Mouse (Mus musculus): ENCODE measurements around the gene Vwa7. TPM values are rescaled to one million over a fixed set of nuclear protein-coding genes. Genes with fewer than 3 reads are reported as not detected.
A peak's percentile ranks its signal among the peaks of the same experiment; 100 is the strongest.
"Not testable (repeated sequence)": the region's sequence is repeated elsewhere in the genome, so short reads cannot be mapped to it uniquely, and the experiment has no call there.

Gene Vwa7
- polyA plus RNA-seq, 1 experiment from 2014 or later = 0.30 TPM

DNA sequence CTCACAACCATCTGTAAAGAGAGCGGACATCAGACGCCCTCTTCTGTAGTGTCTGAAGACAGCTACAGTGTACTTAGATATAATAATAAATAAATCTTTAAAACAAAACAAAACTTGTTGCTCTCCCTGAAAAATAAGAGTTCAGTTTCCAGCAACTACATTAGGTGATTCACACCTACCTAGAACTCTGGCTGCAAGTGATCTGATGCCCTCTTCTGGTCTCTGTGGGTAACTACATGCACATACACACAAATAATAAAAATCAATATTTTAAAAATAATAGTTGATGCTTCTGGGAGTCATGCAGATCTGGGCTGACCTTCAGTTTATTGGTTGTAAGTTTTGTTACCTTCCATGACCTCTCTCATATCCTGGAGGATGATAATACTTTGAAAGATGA lies 32.2 kb upstream of the Vwa7 start:
- 77% methylated on average over 2 of the region's 2 CpGs for WGBS
- Histone ChIP-seq H3K27me3 (replicated peaks; ENCODE audit: insufficient read depth, low read length) (no peaks in the 10 kb centered on the region), H3K4me1 (ENCODE audit: insufficient read depth, low read depth, low read length) (peaks cover 7% of the 10 kb centered on the region), H3K9me3 (ENCODE audit: low read length) (no peaks in the 10 kb centered on the region), H3K27ac (ENCODE audit: low read length) (no peak overlapping the region), H3K9ac (replicated peaks; ENCODE audit: low read depth) (no peak overlapping the region), H3K36me3 (ENCODE audit: insufficient read depth, low read length) (peaks cover 9% of the 10 kb centered on the region; the same call in 1 of the 2 replicates), H3K4me3 (ENCODE audit: low read depth, low read length) (no peak overlapping the region), H3K4me2 (replicated peaks; ENCODE audit: low read depth, low read length) (no peak overlapping the region)
- no peak for ATAC-seq
- peak; percentile 74 for DNase-seq (ENCODE audit: low spot score)
- TF ChIP-seq EP300 (IDR thresholded peaks at IDR 0.05) = no peak
- peak; percentile 78 for TF ChIP-seq CTCF (IDR thresholded peaks at IDR 0.05)

DNA sequence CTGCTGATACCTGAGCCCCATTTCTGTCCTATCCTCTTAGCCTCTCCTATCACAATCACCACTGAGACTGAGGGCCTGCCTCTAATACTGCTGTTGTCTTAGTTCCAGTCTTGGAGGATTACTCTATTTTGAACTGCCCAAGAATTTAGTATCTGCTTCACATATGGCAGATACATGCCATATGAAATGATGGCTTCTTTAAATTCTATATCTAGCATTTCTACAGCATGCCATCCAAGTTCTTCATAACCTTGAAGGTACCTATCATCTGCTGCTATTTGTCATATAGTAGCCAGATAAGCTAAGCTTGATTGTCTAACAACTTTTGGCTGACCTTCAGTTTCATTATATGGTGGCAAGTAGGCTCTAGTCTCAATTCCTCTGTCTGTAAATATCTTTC lies 21.6 kb upstream of the Vwa7 start:
- H3K9me3 ChIP-seq (ENCODE audit: low read length) = no peaks in the 10 kb centered on the region
- no peaks in the 10 kb centered on the region for H3K36me3 ChIP-seq (ENCODE audit: insufficient read depth, low read length)
- no peak overlapping the region for H3K9ac ChIP-seq (replicated peaks; ENCODE audit: low read depth)
- DNase-seq (ENCODE audit: low spot score) = no peak
- no peak overlapping the region for H3K4me3 ChIP-seq (ENCODE audit: low read depth, low read length)
- TF ChIP-seq EP300 (IDR thresholded peaks at IDR 0.05) (no peak), CTCF (IDR thresholded peaks at IDR 0.05) (no peak)
- H3K4me1 ChIP-seq (ENCODE audit: insufficient read depth, low read depth, low read length) = peaks cover 4% of the 10 kb centered on the region; the same call in 1 of the 2 replicates
- H3K27ac ChIP-seq (ENCODE audit: low read length) = no peak overlapping the region
- ATAC-seq = no peak
- no peak overlapping the region for H3K4me2 ChIP-seq (replicated peaks; ENCODE audit: low read depth, low read length)
- no peaks in the 10 kb centered on the region for H3K27me3 ChIP-seq (replicated peaks; ENCODE audit: insufficient read depth, low read length)

- not testable (repeated sequence) for H3K36me3 ChIP-seq (ENCODE audit: insufficient read depth, low read length)
Observed at GRCm38 (mm10) chr17:34995192-34995591, 21.2 kb upstream of the Vwa7 start.

GRCm38 (mm10) chr17:34995927-34996326 lies 20.5 kb upstream of the Vwa7 start:
- not testable (repeated sequence) for H3K4me1 ChIP-seq (ENCODE audit: insufficient read depth, low read depth, low read length); H3K4me3 ChIP-seq (ENCODE audit: low read depth, low read length); H3K9me3 ChIP-seq (ENCODE audit: low read length); DNase-seq (ENCODE audit: low spot score); H3K36me3 ChIP-seq (ENCODE audit: insufficient read depth, low read length); H3K27ac ChIP-seq (ENCODE audit: low read length); H3K27me3 ChIP-seq (replicated peaks; ENCODE audit: insufficient read depth, low read length); H3K4me2 ChIP-seq (replicated peaks; ENCODE audit: low read depth, low read length); H3K9ac ChIP-seq (replicated peaks; ENCODE audit: low read depth); ATAC-seq
- 93% methylated on average over 4 of the region's 4 CpGs for WGBS

More at GRCm38 (mm10) chr17:34995192-34995591, 21.2 kb upstream of the Vwa7 start:
- WGBS = 84% methylated on average over 4 of the region's 4 CpGs
- DNase-seq (ENCODE audit: low spot score); H3K27me3 ChIP-seq (replicated peaks; ENCODE audit: insufficient read depth, low read length); H3K9ac ChIP-seq (replicated peaks; ENCODE audit: low read depth); H3K4me3 ChIP-seq (ENCODE audit: low read depth, low read length); H3K4me1 ChIP-seq (ENCODE audit: insufficient read depth, low read depth, low read length); ATAC-seq; H3K4me2 ChIP-seq (replicated peaks; ENCODE audit: low read depth, low read length); H3K9me3 ChIP-seq (ENCODE audit: low read length); H3K27ac ChIP-seq (ENCODE audit: low read length): not testable (repeated sequence)

GRCm38 (mm10) chr17:34996411-34997141 lies 19.8 kb upstream of the Vwa7 start:
- peaks cover 7% of the 10 kb centered on the region; the same call in 1 of the 2 replicates for H3K4me1 ChIP-seq (ENCODE audit: insufficient read depth, low read depth, low read length)
- no peaks in the 10 kb centered on the region for H3K36me3 ChIP-seq (ENCODE audit: insufficient read depth, low read length)
- TF ChIP-seq CTCF (IDR thresholded peaks at IDR 0.05) = no peak
- no peak for TF ChIP-seq EP300 (IDR thresholded peaks at IDR 0.05)
- no peak for DNase-seq (ENCODE audit: low spot score)
- H3K4me3 ChIP-seq (ENCODE audit: low read depth, low read length) = no peak overlapping the region
- no peak overlapping the region for H3K9ac ChIP-seq (replicated peaks; ENCODE audit: low read depth)
- 82% methylated on average over 12 of the region's 14 CpGs for WGBS
- no peaks in the 10 kb centered on the region for H3K27me3 ChIP-seq (replicated peaks; ENCODE audit: insufficient read depth, low read length)
- H3K27ac ChIP-seq (ENCODE audit: low read length) = no peak overlapping the region
- no peak for ATAC-seq
- no peak overlapping the region for H3K4me2 ChIP-seq (replicated peaks; ENCODE audit: low read depth, low read length)
- H3K9me3 ChIP-seq (ENCODE audit: low read length) = no peaks in the 10 kb centered on the region

GRCm38 (mm10) chr17:34997142-34997483 lies 19.3 kb upstream of the Vwa7 start:
- Histone ChIP-seq H3K27ac (ENCODE audit: low read length) (no peak overlapping the region), H3K4me3 (ENCODE audit: low read depth, low read length) (no peak overlapping the region), H3K27me3 (replicated peaks; ENCODE audit: insufficient read depth, low read length) (no peaks in the 10 kb centered on the region), H3K9ac (replicated peaks; ENCODE audit: low read depth) (no peak overlapping the region), H3K4me2 (replicated peaks; ENCODE audit: low read depth, low read length) (no peak overlapping the region), H3K4me1 (ENCODE audit: insufficient read depth, low read depth, low read length) (peaks cover 11% of the 10 kb centered on the region; the same call in 1 of the 2 replicates), H3K9me3 (ENCODE audit: low read length) (no peaks in the 10 kb centered on the region), H3K36me3 (ENCODE audit: insufficient read depth, low read length) (no peaks in the 10 kb centered on the region)
- WGBS = 81% methylated on average over 5 of the region's 5 CpGs
- TF ChIP-seq EP300 (IDR thresholded peaks at IDR 0.05) (no peak), CTCF (IDR thresholded peaks at IDR 0.05) (no peak)
- DNase-seq (ENCODE audit: low spot score) (no peak), ATAC-seq (no peak)
